Mouse (Mus musculus): Measurements from ENCODE around the gene Cel.

DNA sequence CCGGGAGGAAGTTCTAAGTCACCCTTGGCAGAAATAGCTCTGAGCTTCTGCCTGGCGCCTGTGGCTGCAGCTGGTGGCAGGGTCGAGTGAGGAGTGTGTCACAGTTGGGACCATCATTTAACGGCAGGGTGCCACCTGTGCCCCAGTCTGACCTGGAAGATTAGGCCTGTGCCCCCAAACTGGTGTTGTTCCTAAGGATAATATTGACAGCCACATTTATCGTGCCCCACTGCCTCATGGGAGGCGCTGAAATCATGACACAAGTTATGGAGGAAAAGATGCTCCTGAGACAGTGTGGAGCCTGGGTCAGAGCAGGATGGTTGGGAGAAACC is 36.3 kb upstream of the Cel start:
- TF ChIP-seq EP300 (IDR thresholded peaks at IDR 0.05) (no peak), CTCF (IDR thresholded peaks at IDR 0.05) (no peak)
